8 mouse cellular contexts compared by ENCODE assay signal in the genomic region with DNA sequence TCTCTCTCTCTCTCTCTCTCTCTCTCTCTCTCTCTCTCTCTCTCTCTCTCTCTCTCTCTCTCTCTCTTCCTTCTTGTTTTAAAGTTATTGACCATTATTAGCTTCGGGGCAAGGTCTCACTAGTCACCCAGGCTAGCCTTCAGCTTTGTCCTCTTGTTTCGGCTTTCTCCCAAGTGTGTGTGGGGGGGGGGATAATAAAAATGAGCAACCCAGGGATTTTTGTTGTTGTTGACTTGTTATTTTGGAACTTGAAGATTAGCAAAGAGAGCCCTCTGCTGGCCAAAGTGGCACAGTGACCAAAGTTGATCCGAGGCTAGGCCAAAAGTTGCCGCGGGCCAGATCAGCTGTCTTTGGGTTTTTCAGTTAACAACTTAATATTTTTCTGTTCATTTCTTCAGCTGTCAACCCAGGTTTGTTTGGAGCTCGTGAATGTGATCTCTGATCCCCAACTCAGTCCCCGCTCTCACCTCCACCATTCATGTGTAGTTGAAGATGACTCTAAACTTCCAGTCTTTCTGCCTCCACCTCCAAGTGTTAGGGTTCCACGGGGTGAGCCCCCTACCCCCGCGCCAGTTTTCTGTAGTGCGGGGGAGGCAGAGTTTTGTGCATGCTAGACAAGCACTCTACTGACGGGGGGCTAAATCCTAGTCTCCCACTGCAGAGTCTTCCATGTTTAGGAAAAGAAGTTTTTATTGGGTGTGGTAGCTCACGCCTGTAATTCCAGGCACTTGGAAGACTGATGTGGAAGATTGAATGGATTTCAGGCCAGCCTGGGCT. TPM values are rescaled to one million over a fixed set of nuclear protein-coding genes. Genes with fewer than 3 reads are reported as not detected.
DNase-seq lines count a peak whose midpoint lies in the region; ATAC-seq and TF ChIP-seq lines count a peak whose summit lies in the region.

No protein-coding gene starts in this region.

- ATAC-seq in kidney, postnatal 0 days (replicated peaks; ENCODE audit: low FRiP score, low read depth), result no peak

- H3K4me2 ChIP-seq in kidney, postnatal 0 days (ENCODE audit: low read length), result no peak overlapping the region

- H3K27ac ChIP-seq in MEL (ENCODE audit: control insufficient read depth, low read depth, low read length), result peak overlapping the region; percentile 80
- no peak overlapping the region for H3K27ac ChIP-seq in kidney, postnatal 0 days

- no peaks in the 10 kb centered on the region for H3K27me3 ChIP-seq in MEL (ENCODE audit: control insufficient read depth in 1 of 2, insufficient read depth in 2 of 2, low read length in 2 of 2)
- no peaks in the 10 kb centered on the region for H3K27me3 ChIP-seq in kidney, postnatal 0 days (ENCODE audit: insufficient read depth, low read length)

- WGBS in kidney, postnatal 0 days, result 41% methylated on average over 13 of the region's 13 CpGs
- 33% methylated on average over 13 of the region's 13 CpGs for WGBS in lung, adult 2 months

- TF ChIP-seq POLR2A in MEL (IDR thresholded peaks at IDR 0.05; ENCODE audit: control insufficient read depth in 1 of 2, insufficient read depth in 1 of 2, low read depth in 1 of 2, low read length in 2 of 2, poor library complexity in 1 of 2), result 0 out of 4 replicates have a peak, but pooled peaks of 1 of the 2 experiments have one; percentile 22
- no peak for TF ChIP-seq POLR2A in lung, adult 2 months (IDR thresholded peaks at IDR 0.05; ENCODE audit: borderline replicate concordance, extremely low read depth, low read depth, low read length)

- H3K79me2 ChIP-seq in MEL (ENCODE audit: control insufficient read depth, insufficient read depth, low read length, poor library complexity), result no peaks in the 10 kb centered on the region

- peak; percentile 56 to 76 (median 71) for TF ChIP-seq CTCF in MEL (IDR thresholded peaks at IDR 0.05 in 2 of 3, conservative IDR thresholded peaks at IDR 0.05 in 1 of 3; ENCODE audit: control insufficient read depth in 1 of 3, insufficient read depth in 1 of 3, low read depth in 2 of 3, low read length in 3 of 3, poor library complexity in 1 of 3, severe bottlenecking in 1 of 3)
- TF ChIP-seq CTCF in kidney, postnatal 0 days (IDR thresholded peaks at IDR 0.05; ENCODE audit: low read depth), result peak; percentile 92
- TF ChIP-seq CTCF in lung, adult 2 months (IDR thresholded peaks at IDR 0.05; ENCODE audit: insufficient read depth, low read length), result peak; percentile 72

- DNase-seq in 416B (ENCODE audit: low read depth) (peak; percentile 79), MEL (ENCODE audit: low read depth, low spot score) (peak; percentile 89)
- peak; percentile 67 for DNase-seq in cerebellum, adult 9-11 months
- peak; percentile 64 to 69 for DNase-seq in gastrocnemius, adult 8-10 months (ENCODE audit: low spot score in 2 of 2)
- DNase-seq in kidney, postnatal 0 days (ENCODE audit: low spot score), result peak; percentile 86
- DNase-seq in lung, adult 2 months, result peak; percentile 54
- peak; percentile 81 for DNase-seq in retina, postnatal 1 day
- peak; percentile 40 for DNase-seq in urinary bladder, adult 2 months (ENCODE audit: low spot score)

- peaks cover 14 to 39% of the 10 kb centered on the region in 2 experiments for H3K4me1 ChIP-seq in MEL (ENCODE audit: control insufficient read depth in 1 of 2, insufficient read depth in 2 of 2, low read length in 2 of 2)
- 0 out of 2 replicates have a peak, but pooled peaks cover 11% of the 10 kb centered on the region for H3K4me1 ChIP-seq in kidney, postnatal 0 days (replicated peaks; ENCODE audit: insufficient read depth, low read length)
- H3K4me1 ChIP-seq in lung, adult 2 months (ENCODE audit: control insufficient read depth, insufficient read depth, low read length), result peaks cover 3% of the 10 kb centered on the region; the same call in 1 of the 2 replicates

- TF ChIP-seq RAD21 in MEL (IDR thresholded peaks at IDR 0.05; ENCODE audit: low read depth, low read length), result peak; percentile 71

- H3K9ac ChIP-seq in MEL (ENCODE audit: control insufficient read depth, low read depth, low read length, poor library complexity, severe bottlenecking), result peak overlapping the region; percentile 53
- H3K9ac ChIP-seq in kidney, postnatal 0 days (ENCODE audit: low read depth, low read length), result no peak overlapping the region

- peak overlapping the region; percentile 49 to 50 for H3K4me3 ChIP-seq in MEL (ENCODE audit: control insufficient read depth in 1 of 2, insufficient read depth in 1 of 2, low read depth in 2 of 2, low read length in 2 of 2)
- H3K4me3 ChIP-seq in kidney, postnatal 0 days (replicated peaks; ENCODE audit: low read depth, low read length), result no peak overlapping the region
- H3K4me3 ChIP-seq in lung, adult 2 months (replicated peaks; ENCODE audit: extremely low read depth, low read depth, low read length), result no peak overlapping the region

- H3K36me3 ChIP-seq in MEL (ENCODE audit: control insufficient read depth in 1 of 2, insufficient read depth in 2 of 2, low read length in 2 of 2), result peaks cover 3 to 34% of the 10 kb centered on the region in 2 experiments
- no peaks in the 10 kb centered on the region for H3K36me3 ChIP-seq in kidney, postnatal 0 days (ENCODE audit: insufficient read depth, low read length)

- no peaks in the 10 kb centered on the region for H3K9me3 ChIP-seq in MEL (replicated peaks; ENCODE audit: insufficient read depth, low read length)
- H3K9me3 ChIP-seq in kidney, postnatal 0 days (replicated peaks; ENCODE audit: low read length), result no peaks in the 10 kb centered on the region

- peak in 1 of 2 experiments; percentile 2; a peak in 1 of 4 replicates for TF ChIP-seq EP300 in MEL (IDR thresholded peaks at IDR 0.05; ENCODE audit: low read depth in 1 of 2, low read length in 2 of 2)

TF ChIP-seq in MEL, 35 proteins besides CTCF, POLR2A, EP300 and RAD21:
- TF ChIP-seq JUND (IDR thresholded peaks at IDR 0.05; ENCODE audit: low read depth, low read length) (peak; percentile 76; the same call in 1 of the 2 replicates), SMC3 (IDR thresholded peaks at IDR 0.05; ENCODE audit: low read depth, low read length) (peak; percentile 65), MXI1 (IDR thresholded peaks at IDR 0.05; ENCODE audit: low read depth, low read length) (peak; percentile 53), POLR2AphosphoS5 (IDR thresholded peaks at IDR 0.05; ENCODE audit: borderline replicate concordance, low read depth, low read length) (no peak), MEF2A (IDR thresholded peaks at IDR 0.05; ENCODE audit: extremely low read depth, insufficient replicate concordance, low read depth, low read length, poor library complexity, severe bottlenecking) (no peak), ZC3H11A (IDR thresholded peaks at IDR 0.05; ENCODE audit: low read depth, low read length) (peak; percentile 31; the same call in 1 of the 2 replicates), SIN3A (IDR thresholded peaks at IDR 0.05; ENCODE audit: low read length) (peak; percentile 80), E2F4 (IDR thresholded peaks at IDR 0.05; ENCODE audit: borderline replicate concordance, low read depth, low read length) (no peak), CHD2 (IDR thresholded peaks at IDR 0.05; ENCODE audit: low read length) (no peak), HCFC1 (IDR thresholded peaks at IDR 0.05; ENCODE audit: low read depth, low read length) (0 out of 2 replicates have a peak, but pooled peaks have one; percentile 29), USF1 (IDR thresholded peaks at IDR 0.05; ENCODE audit: low read depth, low read length) (no peak), BHLHE40 (IDR thresholded peaks at IDR 0.05; ENCODE audit: borderline replicate concordance, low read depth, low read length) (no peak), RCOR1 (IDR thresholded peaks at IDR 0.05; ENCODE audit: low read depth, low read length) (no peak)

RNA-seq across cellular contexts. Expression of a gene that starts 27.3 kb away (rescaled TPM):
- total RNA-seq in MEL (2012; rRNA removed), result 7.7 and 12.0 TPM in 2 replicates
- polyA plus RNA-seq in MEL (2012; ENCODE audit: insufficient read depth in 1 of 2, insufficient read length in 2 of 2, low read depth in 1 of 2, low replicate concordance in 2 of 2, missing spikeins in 1 of 2), result 10 to 100 TPM in 1 of 2 experiments, not detected in 1; 21.2 TPM
- 10 to 100 TPM; 30.9 to 37.5 (median 33.1) TPM for total RNA-seq in gastrocnemius, adult 8-10 months (2022)
- 25.1 and 25.9 TPM in 2 replicates for polyA plus RNA-seq in kidney, postnatal 0 days (2015; fragmentation: Nextera tagmentation; extraction: Ambion mirVana)
- polyA plus RNA-seq in lung, adult 2 months (2012; rRNA removed), result 26.9 and 31.6 TPM in 2 replicates
- 28.8 and 32.3 TPM in 2 replicates for polyA plus RNA-seq in urinary bladder, adult 2 months (2012; rRNA removed)

RNA-seq across cellular contexts. Expression of a gene that starts 34.0 kb away (rescaled TPM):
- total RNA-seq in MEL (2012; rRNA removed), result 0.07 and 0.12 TPM in 2 replicates
- polyA plus RNA-seq in MEL (2012; ENCODE audit: insufficient read depth in 1 of 2, insufficient read length in 2 of 2, low read depth in 1 of 2, low replicate concordance in 2 of 2, missing spikeins in 1 of 2), result under 1 TPM in 1 of 2 experiments, not detected in 1; 0.08 TPM
- 1 to 10 TPM; 1.0 to 1.7 (median 1.4) TPM for total RNA-seq in gastrocnemius, adult 8-10 months (2022)
- 4.4 and 4.5 TPM in 2 replicates for polyA plus RNA-seq in kidney, postnatal 0 days (2015; fragmentation: Nextera tagmentation; extraction: Ambion mirVana)
- 1.2 and 1.7 TPM in 2 replicates for polyA plus RNA-seq in lung, adult 2 months (2012; rRNA removed)
- polyA plus RNA-seq in urinary bladder, adult 2 months (2012; rRNA removed), result 1.9 TPM in 2 replicates

RNA-seq across cellular contexts. Expression of a gene that starts 49.1 kb away (rescaled TPM):
- 8.4 and 9.0 TPM in 2 replicates for total RNA-seq in MEL (2012; rRNA removed)
- 10 to 100 TPM in 1 of 2 experiments, not detected in 1; 11.7 TPM for polyA plus RNA-seq in MEL (2012; ENCODE audit: insufficient read depth in 1 of 2, insufficient read length in 2 of 2, low read depth in 1 of 2, low replicate concordance in 2 of 2, missing spikeins in 1 of 2)
- 1 to 10 TPM; 3.6 to 5.4 (median 4.7) TPM for total RNA-seq in gastrocnemius, adult 8-10 months (2022)
- 11.1 and 12.1 TPM in 2 replicates for polyA plus RNA-seq in kidney, postnatal 0 days (2015; fragmentation: Nextera tagmentation; extraction: Ambion mirVana)
- 6.0 and 9.2 TPM in 2 replicates for polyA plus RNA-seq in lung, adult 2 months (2012; rRNA removed)
- 9.5 and 9.7 TPM in 2 replicates for polyA plus RNA-seq in urinary bladder, adult 2 months (2012; rRNA removed)

Comparison
In these comparisons a context has a peak if more than half of its experiments do, and no peak if none do; other contexts are left out.
1. H3K4me3 ChIP-seq: peak in MEL (2 of 2); none in kidney, postnatal 0 days (single experiment) and lung, adult 2 months (single experiment).
2. Peak in every context shown above with its lines, with median percentiles within 50 percentile points of each other: DNase-seq and CTCF ChIP-seq.